Mouse (Mus musculus) thymus, adult 2 months (tissue): ENCODE measurements around the gene Phactr2.

Experiments used
- CTCF ChIP-seq: fragments of 200-500 bp; IDR thresholded peaks from 2 replicates; pipeline ENCODE4 v1.5.1; 2012; ENCODE audit warnings: mild to moderate bottlenecking, control low read depth, low read length, moderate library complexity, borderline replicate concordance; ENCODE audit not compliant: control insufficient read depth, poor library complexity, insufficient read depth; ENCODE audit errors: extremely low read depth
- POLR2A ChIP-seq: fragments of 200-500 bp; IDR thresholded peaks from 2 replicates; pipeline ENCODE4 v1.6.1; 2012; ENCODE audit warnings: mild to moderate bottlenecking, low read length, control low read depth, moderate library complexity; ENCODE audit not compliant: control insufficient read depth, poor library complexity, insufficient read depth; ENCODE audit errors: extremely low read depth

DNA sequence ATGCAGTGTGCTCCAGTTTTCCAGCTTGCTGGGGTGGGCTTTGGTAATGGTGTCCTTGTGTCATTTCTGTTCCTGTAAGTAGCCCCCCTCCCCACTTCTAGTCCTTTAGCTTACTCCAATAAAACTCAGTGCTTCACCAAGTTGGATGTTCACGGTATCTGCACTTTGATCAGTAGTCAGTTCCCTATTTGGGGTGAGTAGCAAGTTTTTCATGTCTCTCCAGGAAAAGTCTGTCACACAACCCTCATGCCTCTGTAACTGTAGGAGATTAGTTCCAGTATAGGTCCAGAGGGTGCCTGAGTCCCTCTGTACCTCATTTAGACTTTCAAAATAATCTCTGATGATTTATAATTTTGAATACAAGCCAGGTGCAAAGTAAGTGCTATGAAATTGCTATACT is 275.0 kb downstream of the Phactr2 start:
- TF ChIP-seq POLR2A: no peak
- no peak for TF ChIP-seq CTCF
